Mouse (Mus musculus) retina, postnatal 1 day (tissue): ENCODE measurements around the gene C1qtnf2.
A peak's percentile ranks its signal among the peaks of the same experiment; 100 is the strongest.

Experiments used
- DNase-seq: peaks from one replicate; pipeline ENCODE4 v3.0.0-alpha.2; 2012

Gene C1qtnf2

DNA sequence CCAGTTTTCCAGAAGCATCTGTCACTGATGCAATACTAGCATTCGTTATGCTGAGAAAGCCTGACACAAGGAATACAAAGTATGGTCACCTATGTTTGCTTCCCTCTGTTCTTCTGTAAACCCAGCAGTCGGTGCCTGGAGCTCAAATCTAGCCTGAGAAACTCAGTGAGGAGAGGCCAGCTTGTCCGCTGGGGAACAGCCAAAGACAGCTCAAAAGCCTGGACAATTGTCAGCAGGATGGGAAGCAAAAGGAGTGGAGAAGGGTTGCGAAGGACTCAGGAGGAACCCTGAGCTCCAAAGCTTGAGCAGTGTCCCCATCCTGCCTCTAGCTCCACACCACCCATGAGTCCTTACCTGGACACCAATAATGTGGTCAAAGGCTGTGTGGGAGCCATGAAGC lies 10.0 kb downstream of the C1qtnf2 start:
- DNase-seq: no peak

DNA sequence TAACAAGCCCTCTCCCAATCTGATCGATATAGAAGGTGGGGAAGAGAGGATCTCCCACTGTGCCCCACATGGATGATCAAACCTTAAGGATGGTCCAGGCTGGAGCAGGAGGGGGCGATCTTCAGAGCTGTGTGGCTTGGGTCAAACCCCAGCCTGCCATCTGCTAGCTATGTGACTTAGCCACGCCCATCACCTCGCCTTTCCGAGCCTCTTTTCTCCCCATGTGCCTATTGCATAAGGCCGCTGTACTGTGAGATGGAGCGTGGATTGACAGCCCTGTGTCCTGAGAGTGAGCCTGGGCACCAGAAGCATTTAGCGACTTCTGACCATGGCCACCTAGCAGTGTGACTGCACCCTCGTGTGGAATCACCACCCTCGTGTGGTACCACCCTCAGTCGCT lies 10.6 kb downstream of the C1qtnf2 start:
- DNase-seq: peak; percentile 55

DNA sequence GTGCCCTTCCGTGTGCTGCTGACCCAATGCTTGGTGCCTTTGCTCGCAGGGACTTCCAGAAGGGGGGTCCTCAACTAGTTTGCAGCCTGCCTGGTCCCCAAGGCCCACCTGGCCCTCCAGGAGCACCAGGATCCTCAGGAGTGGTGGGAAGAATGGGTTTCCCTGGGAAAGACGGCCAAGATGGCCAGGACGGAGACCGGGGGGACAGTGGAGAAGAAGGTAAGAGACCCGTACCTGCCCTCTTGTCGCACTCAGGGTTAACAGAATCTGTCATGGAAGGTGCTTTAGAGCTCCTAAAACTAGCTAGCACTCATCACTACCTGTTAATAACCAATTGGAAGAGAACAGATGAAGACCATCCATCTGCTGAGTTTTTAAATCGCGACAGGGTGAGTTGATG lies 11.8 kb downstream of the C1qtnf2 start:
- DNase-seq: no peak

DNA sequence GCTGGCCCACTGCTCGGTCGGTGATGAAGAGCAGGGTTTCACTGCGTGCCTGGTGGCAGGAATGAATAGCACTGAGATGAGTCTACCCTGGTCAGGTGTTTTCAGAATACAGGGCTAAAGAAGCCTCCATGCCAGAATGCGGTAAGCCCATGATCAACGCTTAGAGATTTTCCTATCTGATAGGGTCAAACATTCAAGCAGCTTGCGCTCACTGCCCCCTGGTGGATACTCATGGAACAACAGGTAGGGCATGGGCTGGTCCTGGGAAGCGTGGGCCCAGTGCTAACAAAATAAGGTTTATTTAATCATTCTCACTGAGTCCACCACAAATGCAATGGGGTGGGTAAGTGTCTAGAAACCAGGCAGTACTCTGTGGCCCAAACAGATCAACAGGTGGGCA lies 18.6 kb downstream of the C1qtnf2 start:
- peak; percentile 78 for DNase-seq

DNA sequence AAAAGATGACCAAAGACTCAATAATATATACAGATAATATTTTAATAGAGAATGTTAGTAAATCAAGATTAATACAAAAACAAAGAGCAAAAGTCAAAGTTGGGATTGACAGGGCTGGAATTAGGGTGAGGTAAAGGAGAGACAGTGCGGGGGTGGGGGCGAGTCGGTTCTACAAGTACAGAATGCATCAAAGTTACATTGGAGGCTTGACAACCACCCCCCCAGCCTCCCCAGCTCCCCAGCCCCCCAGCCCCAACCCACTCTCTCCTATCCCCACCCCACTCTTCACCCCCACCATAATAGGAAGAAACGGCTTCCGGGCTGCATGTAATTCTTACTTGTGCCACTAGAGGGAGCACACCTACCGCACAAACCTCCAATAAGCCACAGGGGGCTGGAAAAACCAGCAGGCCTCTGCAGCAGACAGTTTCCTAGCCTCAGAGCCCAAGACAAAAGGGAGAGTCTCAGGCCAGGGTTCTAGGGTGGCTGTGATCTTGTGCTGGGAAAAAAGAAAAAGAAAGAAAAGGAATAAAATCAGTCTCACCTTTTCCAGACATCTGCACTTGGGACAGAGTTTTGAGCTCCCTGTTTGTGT lies 19.8 kb downstream of the C1qtnf2 start:
- peak; percentile 91 for DNase-seq

DNA sequence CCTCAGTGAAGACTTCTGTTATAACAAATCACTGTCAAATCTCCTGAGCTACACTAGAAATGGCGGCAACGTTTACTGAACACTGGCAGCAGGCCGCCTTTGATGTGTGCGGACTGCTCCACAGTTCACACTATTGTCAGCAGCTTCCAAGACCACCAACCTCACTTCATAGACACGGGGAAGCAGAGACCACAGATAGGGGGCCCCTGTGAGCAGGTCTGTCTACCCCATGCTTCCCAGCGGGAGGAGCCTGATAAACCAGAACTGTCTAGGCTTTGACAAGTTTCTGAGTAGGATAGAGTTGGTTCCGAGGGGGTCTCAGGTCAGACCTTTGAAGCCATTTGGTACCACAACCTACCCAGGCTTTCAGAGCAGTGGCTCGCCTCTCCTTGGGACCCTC lies 21.0 kb downstream of the C1qtnf2 start:
- peak; percentile 54 for DNase-seq

DNA sequence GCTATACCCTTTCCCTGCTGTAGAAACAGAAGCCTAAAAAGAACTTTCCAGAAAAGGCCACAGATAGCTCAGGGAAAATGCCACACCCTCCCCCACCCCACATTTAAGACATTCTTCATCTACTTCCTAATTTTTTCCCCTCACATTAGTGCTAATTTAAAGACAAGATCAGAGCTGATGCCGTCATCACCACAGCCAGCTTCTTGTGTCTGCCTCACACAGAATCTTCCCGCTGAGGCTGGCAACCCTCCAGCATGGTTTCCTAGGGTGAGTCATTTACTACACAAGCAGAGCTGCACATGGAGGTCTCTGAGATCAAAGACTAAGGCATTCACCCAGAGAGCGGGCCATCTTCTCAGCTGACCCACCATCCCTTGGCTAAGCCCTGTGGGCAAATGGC lies 21.5 kb downstream of the C1qtnf2 start:
- DNase-seq: peak; percentile 42

DNA sequence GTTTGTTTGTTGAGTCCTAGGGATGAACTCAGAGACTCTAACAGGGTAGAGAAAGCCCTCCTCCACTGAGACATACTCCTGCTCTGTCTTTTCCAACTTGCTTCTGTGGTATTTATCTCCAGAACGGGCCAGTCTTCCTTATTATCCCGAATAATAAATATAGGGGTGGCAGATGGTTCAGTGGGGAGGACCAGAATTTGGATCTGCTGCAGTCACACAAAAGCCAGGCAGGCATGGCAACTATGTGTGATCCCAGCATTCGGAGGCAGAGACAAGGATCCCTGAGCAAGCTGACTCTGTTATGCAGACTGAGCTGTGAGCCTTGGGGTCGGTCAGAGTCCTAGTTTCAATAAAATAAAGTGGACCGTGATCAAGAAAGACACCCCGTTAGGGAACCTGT lies 27.2 kb downstream of the C1qtnf2 start:
- DNase-seq: no peak

DNA sequence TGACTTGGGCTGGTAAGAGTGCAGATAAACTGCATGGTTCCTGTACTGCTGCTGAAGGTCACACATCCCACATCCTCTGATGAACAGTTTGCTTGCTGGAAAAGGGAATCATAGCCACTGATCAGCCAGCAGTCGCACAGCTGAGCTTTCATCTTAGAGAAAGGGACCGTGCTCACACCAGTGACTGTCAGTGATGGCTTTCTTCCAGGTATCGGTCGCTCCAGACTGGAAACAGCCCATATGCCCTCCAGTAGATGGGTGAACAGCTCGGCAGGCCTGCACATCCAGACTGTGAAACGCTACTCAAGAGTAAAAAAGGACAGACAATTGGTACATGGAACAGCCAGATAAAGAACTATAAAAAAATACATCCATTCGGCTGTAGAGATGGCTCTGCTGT lies 31.1 kb downstream of the C1qtnf2 start:
- no peak for DNase-seq

DNA sequence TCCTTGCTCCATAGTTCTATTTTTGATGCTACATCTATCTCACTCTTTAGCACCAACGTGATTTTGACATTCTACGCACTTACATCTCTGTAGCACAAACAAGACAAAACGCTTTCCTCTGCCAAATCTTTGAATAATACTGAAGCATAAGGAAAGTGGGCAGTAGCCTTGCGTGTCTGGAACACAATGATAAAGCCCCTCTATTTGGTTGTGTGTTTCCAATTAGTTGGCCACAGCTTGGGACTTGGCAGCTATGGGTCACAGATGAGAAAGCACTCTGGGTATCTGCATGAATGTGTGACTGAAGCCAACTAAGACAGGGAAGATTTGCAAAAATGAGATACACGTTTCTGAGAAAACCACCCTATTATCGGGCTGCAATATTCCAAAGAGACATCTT lies 33.9 kb downstream of the C1qtnf2 start:
- DNase-seq: no peak

DNA sequence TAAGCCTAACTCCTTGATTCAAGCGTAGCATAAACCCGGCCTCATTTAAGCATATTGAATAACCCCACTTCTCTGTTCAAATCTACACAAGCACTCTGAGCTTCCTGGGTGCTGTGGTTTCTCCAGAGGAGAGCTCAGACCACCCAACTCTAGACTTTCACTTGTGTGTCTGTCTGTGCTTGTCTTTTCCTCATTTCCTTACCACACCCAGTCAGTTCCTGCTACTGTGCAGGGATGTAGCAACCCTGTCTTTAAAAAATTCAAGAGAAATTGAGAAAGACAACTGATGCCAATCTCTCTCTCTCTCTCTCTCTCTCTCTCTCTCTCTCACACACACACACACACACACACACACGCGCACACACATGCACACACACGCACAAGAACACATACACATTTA lies 35.8 kb downstream of the C1qtnf2 start:
- DNase-seq: no peak

DNA sequence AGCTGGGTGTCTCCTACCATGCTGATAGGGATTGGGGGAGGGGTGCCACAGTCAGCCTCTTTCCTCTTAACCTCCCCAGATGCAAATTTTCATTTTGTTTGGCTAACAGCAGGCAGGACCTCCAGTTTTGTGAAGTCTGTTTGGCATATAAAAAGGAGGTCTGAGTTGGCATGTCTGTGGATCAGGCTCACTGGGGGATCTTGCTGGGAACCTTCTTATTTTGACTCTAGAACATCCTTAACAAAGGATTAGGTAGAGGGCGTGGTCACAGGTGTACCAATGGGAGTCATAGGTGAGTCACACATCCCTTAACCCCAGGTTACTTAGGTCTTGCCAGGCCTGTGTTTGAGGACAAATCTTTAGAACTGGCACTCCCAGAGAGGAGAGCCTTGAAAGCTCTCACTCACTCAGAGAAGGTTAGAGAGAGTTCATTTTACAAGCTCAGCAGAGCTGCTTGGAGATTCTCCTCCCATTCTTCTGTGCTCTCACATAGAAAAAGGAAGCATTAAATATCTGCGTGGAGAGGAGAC lies 38.6 kb downstream of the C1qtnf2 start:
- no peak for DNase-seq

DNA sequence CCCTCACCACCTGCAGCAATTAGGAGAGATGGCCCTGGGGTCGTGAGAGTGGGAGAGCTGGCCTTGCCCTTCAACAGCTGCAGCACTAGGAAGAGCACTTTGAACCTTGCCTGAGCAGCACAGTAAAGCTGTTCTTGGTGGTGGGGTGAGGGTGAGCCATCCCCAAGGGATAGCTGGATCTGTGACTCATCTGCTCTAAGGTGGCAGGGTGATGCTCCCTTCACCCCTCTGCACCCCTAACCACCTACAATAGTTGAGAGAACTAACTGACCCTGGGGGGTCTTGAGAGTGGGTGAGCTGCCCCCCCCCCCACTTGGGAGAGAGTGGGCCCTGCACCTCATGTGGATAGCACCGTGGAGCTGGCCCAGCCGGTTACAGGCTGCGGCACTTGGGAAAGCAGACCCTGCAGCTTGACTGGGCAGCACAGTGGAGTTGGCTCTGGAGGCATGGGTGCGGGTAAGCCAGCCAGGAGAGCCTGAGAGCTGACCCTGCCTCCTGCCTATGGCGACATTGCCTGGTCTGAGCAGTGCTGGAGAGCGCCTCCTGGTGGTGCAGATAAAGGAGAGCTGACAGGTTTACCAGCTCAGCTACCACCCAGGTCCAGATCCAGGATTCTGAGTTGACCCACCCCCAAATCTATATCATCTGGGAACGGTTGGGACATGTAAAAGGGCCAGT lies 42.4 kb downstream of the C1qtnf2 start:
- DNase-seq: peak; percentile 69

DNA sequence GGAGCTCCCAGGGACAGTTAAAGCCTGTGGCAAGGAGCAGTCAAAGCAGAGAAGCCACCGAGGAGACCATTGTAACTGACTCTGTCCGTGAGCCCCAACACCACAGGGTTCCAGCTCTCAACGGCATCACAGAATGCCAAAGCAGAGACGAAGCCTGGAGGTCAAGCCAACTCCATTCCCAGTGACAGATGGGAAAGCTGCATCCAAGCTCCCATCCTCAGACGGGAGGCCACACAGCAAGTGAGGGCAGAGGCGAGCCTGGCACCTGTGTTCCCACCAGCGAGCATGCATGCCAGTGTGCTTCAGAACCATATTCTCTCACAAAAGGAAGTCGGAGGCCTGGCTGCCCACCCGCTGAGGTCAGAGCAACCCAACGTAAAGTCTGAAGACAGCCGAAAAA lies 43.6 kb downstream of the C1qtnf2 start:
- no peak for DNase-seq

DNA sequence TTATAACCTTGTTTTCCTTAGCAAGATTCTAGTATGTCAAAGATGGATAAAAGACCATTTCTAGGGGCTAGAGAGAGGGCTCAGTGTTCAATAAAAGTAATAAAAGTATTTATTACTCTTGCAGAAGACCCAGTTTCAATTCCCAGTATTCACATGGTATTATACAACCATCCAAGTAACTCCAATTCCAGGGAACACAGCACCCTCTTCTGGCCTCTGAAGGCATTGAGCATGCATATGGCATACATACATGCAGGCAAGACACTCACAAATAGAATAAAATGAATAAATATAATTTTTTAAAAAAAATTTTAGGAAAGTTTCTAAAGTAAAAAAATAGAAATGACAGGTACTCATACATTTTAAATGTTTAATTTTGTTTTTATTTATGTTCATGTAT lies 44.0 kb downstream of the C1qtnf2 start:
- no peak for DNase-seq

DNA sequence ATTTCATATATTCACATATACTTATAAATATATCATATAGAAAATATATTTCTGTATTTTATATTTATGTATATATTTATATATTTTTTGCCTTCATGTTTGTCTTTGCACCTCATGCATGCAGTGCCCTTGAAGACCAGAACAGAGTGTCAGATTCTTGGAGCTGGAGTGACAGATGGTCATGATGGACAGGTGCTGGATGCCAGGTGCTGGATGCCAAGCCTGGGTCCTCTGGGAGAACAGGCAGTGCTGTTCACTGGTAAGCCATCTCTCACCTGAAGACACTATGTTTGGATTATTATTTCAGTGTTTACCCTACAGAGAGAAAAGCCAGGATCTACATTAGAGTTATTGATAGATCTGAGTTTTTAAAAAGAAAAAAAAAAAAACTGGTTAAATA lies 44.7 kb downstream of the C1qtnf2 start:
- DNase-seq: no peak

DNA sequence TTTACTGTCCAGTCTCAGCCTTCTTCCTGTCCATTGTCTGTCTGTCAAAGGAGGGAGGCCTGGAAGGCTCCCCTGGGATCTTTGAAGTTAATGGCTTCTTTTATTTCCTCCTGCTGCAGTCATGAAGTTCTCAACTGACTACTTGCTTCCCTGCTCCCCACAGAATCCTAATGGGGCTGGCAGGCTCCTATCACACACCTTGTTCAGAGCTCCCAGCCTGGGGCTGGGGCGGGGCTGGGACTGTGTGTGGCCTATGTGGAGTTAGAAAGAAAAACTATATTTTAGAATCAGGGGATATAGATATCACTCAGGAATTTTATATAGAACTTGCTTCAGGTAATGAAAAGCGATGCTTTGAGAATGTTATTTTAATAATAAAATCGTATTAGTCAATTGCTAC lies 46.4 kb downstream of the C1qtnf2 start:
- no peak for DNase-seq

DNA sequence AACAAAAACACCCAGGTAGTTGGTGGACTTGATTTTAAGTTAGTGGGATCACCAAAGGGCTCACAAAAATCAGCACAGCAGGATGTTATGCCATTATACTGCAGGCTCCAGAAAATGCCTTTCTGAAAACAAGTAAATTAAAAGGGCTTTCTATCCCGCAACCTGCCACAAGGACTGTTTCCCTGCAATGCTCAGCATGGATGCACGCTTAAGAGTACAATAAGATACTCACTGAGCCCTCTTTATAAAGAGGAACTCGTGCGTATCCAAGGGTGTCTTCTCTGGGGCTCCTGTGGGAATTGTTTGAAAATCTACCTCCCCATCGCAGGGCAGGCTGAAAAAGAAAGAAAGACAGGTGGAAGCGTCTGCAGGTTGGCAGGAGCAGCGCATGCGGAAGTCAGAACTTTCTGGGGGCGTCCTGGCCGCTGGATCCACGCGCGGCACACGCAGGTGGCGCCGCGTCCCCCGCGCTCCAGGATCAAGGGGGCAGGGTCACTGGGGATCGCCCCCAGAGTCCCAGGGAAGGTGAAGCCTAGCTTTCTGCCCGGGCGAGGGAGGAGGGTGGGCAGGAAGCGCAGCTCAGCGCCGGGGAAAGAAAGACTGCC lies 54.1 kb downstream of the C1qtnf2 start:
- DNase-seq: no peak

DNA sequence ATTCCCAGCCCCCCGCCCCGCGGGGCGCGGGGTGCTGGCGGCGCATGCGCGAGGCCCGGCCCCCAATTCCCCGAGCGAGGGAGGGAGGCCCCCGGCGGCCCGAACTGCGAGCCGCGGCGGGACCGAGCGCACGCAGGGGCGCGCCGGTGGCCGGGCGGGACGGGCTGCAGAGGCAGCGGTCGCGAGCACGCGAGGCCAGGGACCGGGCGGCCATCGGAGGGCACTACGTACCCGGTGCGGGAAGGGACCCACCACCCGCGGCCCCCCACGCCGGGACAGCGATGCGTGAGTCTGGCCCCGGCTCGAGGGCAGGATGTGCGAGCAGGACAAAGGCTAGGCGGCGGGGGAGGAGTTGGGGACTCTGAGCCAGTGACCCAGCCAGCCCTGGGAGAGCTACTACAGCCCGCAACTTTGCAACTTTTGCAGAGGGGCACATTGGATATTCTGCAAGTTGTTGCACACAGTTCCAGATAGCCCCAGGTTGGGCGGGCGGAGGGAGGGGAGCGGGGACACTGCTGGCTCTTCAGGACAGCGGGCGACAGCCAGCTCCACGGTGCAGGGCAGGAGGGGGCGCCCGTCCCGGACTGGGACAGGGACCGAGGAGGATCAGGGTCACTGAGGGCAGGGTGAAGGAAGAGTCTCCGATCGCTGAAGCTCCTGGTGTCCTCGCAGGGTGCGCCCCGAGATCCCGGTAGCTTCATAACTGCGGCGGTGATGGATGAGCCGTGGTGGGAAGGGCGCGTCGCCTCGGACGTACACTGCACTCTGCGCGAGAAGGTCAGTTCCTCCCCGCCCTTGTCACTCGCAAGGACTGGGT lies 54.8 kb downstream of the C1qtnf2 start, which contains the start of gene Ccnjl:
Gene Ccnjl, plus strand, starts transcription at position 102 of the 817 bp plus-strand sequence.
- peak; percentile 89 for DNase-seq

DNA sequence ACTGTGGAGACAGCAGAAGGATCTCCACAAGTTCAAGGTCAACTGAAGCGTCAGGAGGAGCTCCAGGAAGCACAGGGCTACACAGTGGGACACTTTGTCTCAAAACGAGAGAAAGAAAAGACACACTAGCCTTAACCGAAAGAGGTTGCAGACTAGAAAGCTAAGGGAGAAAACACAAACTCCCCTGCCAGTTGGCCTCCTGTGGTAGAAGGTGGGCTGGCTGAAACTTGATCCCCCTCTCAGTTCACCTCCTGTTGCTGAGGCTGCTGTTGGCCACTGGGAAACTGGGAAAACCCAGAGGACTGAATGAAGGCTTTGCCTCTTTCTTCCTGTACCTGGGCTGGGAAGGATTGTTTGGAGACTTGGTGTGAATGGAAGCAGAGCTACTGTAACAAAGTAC lies 56.0 kb downstream of the C1qtnf2 start:
- no peak for DNase-seq

DNA sequence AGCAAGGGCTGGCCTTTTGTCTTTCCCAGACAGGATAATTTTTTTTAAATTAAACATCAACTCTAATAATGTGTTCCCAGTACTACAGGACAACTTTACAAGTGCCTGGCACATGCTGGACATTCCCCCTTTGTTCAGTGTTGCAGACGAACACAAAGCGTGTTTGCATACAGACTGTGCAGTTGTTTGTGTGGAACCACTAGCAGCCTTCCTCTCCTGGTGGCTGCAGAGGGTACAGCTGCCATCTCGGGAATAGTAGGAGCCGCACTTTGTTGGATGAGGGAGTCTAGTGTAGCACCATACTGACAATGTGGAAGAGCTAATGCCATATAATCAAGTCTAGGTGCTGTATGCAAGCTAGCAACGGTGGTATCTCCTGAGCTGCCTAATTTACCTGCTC lies 57.5 kb downstream of the C1qtnf2 start:
- peak; percentile 55 for DNase-seq

DNA sequence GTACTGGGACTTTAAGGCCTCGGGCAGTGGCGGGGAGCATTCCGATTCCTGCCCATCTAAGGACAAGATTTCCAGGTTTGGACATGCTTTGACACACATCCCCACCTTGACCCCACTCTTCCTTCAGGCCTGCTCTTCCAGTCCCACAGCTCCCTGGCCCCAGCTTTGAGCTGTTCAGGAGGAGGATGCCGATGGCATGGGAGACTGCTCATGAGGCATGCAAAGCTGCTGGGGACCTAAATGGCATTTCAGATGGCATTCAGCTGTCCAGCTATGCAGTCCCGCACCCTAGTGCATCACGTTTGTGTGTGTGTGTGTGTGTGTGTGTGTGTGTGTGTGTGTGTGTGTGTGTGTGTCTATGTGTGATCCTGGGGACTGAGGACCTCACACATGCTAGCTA lies 63.0 kb downstream of the C1qtnf2 start:
- no peak for DNase-seq

DNA sequence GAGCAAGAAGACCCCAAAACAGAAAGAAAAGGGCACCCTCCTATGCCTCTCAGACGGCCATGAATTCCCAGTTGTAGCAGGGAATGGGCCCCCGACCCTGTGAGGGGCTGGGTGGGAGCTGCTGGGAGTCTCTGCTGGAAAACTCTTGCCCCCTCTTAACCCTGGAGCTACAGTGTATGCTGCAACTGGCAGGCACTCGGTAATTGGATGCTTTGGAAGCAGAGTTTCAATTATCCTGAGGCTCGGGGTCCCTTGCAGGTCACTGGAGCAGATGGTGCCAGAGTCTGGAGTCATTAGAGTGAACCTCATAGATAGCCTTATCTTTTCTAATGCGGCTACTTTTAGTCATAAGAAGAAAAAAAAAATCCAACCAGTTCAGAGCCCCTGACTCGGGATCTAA lies 65.8 kb downstream of the C1qtnf2 start:
- DNase-seq: peak; percentile 84
